ENCODE assay signal across 9 mouse cellular contexts in genomic region chr5:105715531-105716124, GRCm38 (mm10). TPM values are rescaled to one million over a fixed set of nuclear protein-coding genes. Genes with fewer than 3 reads are reported as not detected.
DNase-seq lines count a peak whose midpoint lies in the region; ATAC-seq and TF ChIP-seq lines count a peak whose summit lies in the region.
"Had no signal": no experiment of that assay in that cellular context is flagged by ENCODE, and none has a peak within 500 bp of the region (broad histone marks: within the 10 kb centered on the region; RNA-seq: fewer than 3 reads in every experiment).

No protein-coding gene starts in this region.

- DNase-seq in liver (peak; percentile 27), adipocyte (ENCODE audit: low spot score) (peak; percentile 30)
- DNase-seq in lung, postnatal 36 days, result peak; percentile 60
- DNase-seq in gastrocnemius, adult 2 months, result no peak
- no peak for DNase-seq in urinary bladder, postnatal 14 days (ENCODE audit: low spot score)

- no peak for TF ChIP-seq CTCF in gastrocnemius, adult 2 months (IDR thresholded peaks at IDR 0.05)

- H3K9ac ChIP-seq in liver, embryonic 12.5 days, result no peak overlapping the region

- intact Hi-C loops in gastrocnemius, adult 2 months (cut with DNase I), result no loop called here

- peaks cover 67% of the 10 kb centered on the region for H3K4me1 ChIP-seq in liver, embryonic 12.5 days

- H3K4me3 ChIP-seq in liver, embryonic 12.5 days, result no peak overlapping the region
- H3K4me3 ChIP-seq in gastrocnemius, adult 2 months, result no peak overlapping the region
- H3K4me3 ChIP-seq: myocyte had no signal

- WGBS in liver, embryonic 12.5 days (ENCODE audit: insufficient replicate concordance), result 39% methylated on average over 10 of the region's 10 CpGs

- H3K4me2 ChIP-seq in liver, embryonic 12.5 days, result no peak overlapping the region

- H3K27ac ChIP-seq in liver, embryonic 12.5 days, result no peak overlapping the region
- no peak overlapping the region for H3K27ac ChIP-seq in gastrocnemius, adult 2 months

- H3K9me3 ChIP-seq in liver, embryonic 12.5 days (replicated peaks), result no peaks in the 10 kb centered on the region

- no peak for ATAC-seq in liver, embryonic 12.5 days
- ATAC-seq in inflammation-experienced regulatory T-cells, adult 6 months, result peak; percentile 15
- no peak for ATAC-seq in frontal cortex, adult (ENCODE audit: low TSS enrichment)

- H3K36me3 ChIP-seq in liver, embryonic 12.5 days, result peaks cover 3% of the 10 kb centered on the region; the same call in 1 of the 2 replicates

- no peaks in the 10 kb centered on the region for H3K27me3 ChIP-seq in liver, embryonic 12.5 days (replicated peaks)

RNA-seq across cellular contexts. Expression of gene Lrrc8d, which starts 15.9 kb away (rescaled TPM):
- 14.5 and 15.4 TPM in 2 replicates for polyA plus RNA-seq in liver, embryonic 12.5 days (2016; fragmentation: Nextera tagmentation; extraction: Ambion mirVana)
- 10 to 100 TPM; 11.8 to 28.4 (median 26.5) TPM for polyA plus RNA-seq in inflammation-experienced regulatory T-cells, adult 6 months (2017; shearing (Covaris generic))
- total RNA-seq in gastrocnemius, adult 2 months (2021), result 1 to 10 TPM; 3.2 to 5.0 TPM

Comparison
In these comparisons a context has a peak if more than half of its experiments do, and no peak if none do; other contexts are left out.
1. DNase-seq: peak in liver (single experiment), adipocyte (single experiment) and lung, postnatal 36 days (single experiment); none in gastrocnemius, adult 2 months (single experiment) and urinary bladder, postnatal 14 days (single experiment).